Mouse (Mus musculus) heart, postnatal 0 days (tissue): ENCODE data around the gene Prg2. TPM values are rescaled to one million over a fixed set of nuclear protein-coding genes. Genes with fewer than 3 reads are reported as not detected.

Experiments used
- ATAC-seq: fragments of 200-750 bp; cut with Nextera tagmentation; 2 replicates; pipeline ENCODE4 v1.8.0; 2017; ENCODE audit warnings: low read depth, moderate number of reproducible peaks, moderate library complexity; ENCODE audit not compliant: insufficient read depth
- DNase-seq: peaks from one replicate; pipeline ENCODE4 v3.0.0-alpha.2; 2016; ENCODE audit warnings: low spot score
- H3K27ac ChIP-seq: fragments of 300-500 bp; sonication (generic); 2 replicates; pipeline ENCODE4 v1.5.1; 2014; ENCODE audit warnings: low read depth, mild to moderate bottlenecking
- H3K27me3 ChIP-seq: fragments of 300-500 bp; sonication (generic); 2 replicates; pipeline ENCODE4 v1.6.1; 2014; ENCODE audit warnings: low read length, mixed read lengths; ENCODE audit not compliant: control insufficient read depth, insufficient read depth
- H3K36me3 ChIP-seq: fragments of 300-500 bp; sonication (generic); replicated peaks from 2 replicates; pipeline ENCODE4 v1.6.1; 2014; ENCODE audit warnings: low read length, mixed read lengths; ENCODE audit not compliant: control insufficient read depth, insufficient read depth
- H3K4me1 ChIP-seq: fragments of 300-500 bp; sonication (generic); 2 replicates; pipeline ENCODE4 v1.6.1; 2014; ENCODE audit warnings: antibody characterized with exemption; ENCODE audit not compliant: control insufficient read depth, insufficient read depth
- H3K4me2 ChIP-seq: fragments of 300-500 bp; sonication (generic); 2 replicates; pipeline ENCODE4 v1.6.1; 2014; ENCODE audit warnings: low read depth, mild to moderate bottlenecking, low read length, moderate library complexity
- H3K4me3 ChIP-seq: fragments of 300-500 bp; sonication (generic); 2 replicates; pipeline ENCODE4 v1.5.1; 2014; ENCODE audit warnings: low read depth, low read length
- H3K9ac ChIP-seq: fragments of 300-500 bp; sonication (generic); replicated peaks from 2 replicates; pipeline ENCODE4 v1.6.1; 2014; ENCODE audit warnings: low read depth, low read length, mixed read lengths
- H3K9me3 ChIP-seq: fragments of 300-500 bp; sonication (generic); replicated peaks from 2 replicates; pipeline ENCODE4 v1.6.1; 2016; ENCODE audit warnings: low read length; ENCODE audit not compliant: control insufficient read depth
- CTCF ChIP-seq: IDR thresholded peaks from 2 replicates; pipeline ENCODE4 v1.5.1; 2016; ENCODE audit warnings: antibody characterized with exemption, control low read depth, low read depth
- EP300 ChIP-seq: IDR thresholded peaks from 2 replicates; pipeline ENCODE4 v1.6.1; 2016; ENCODE audit warnings: antibody characterized with exemption, low read depth
- WGBS: fragments of 180-500 bp; shearing (Covaris S2); extraction: QIAGEN DNeasy Blood & Tissue Kit; methylation state at CpG from one replicate; pipeline ENCODE4 v1.1.7; 2014; 5-methylcytosine and 5-hydroxymethylcytosine counted together
- polyA plus RNA-seq: library from polyadenylated mRNA; unstranded; fragments of >200 nt; fragmentation: Nextera tagmentation; extraction: Ambion mirVana; gene quantifications from 2 replicates; pipeline ENCODE4 v1.2.1, GENCODE M21; 2015
- total RNA-seq: library from RNA; depleted of rRNA; stranded (reverse); fragments of >200 nt; gene quantifications from 2 replicates; pipeline ENCODE4 v1.2.3, GENCODE M21; 2014; ENCODE audit warnings: low replicate concordance

The Prg2 gene
- total and polyA plus RNA-seq, 2 experiments from 2014 or later, result not detected

DNA sequence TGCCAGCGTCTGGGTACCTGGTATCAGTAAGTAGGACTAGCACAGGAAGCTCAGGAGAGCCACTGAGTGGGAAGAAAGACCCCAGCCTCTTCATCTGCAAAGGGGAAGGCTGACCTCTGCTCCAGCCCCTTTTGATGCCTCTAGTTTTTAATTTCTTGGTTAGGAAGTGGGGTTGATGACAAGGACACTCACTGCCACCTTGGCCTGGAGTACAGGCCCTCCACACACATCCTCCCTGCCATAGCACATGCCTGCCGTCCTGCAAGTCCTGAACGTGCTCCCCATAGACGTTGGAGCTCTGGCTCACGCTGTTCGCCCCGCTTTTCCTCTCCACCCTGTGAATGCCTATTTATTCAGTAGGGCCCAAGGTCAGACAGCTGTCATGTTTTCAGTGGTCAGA, 26.3 kb downstream of the Prg2 start:
- Histone ChIP-seq H3K27ac (no peak overlapping the region), H3K9ac (no peak overlapping the region), H3K27me3 (no peaks in the 10 kb centered on the region), H3K9me3 (no peaks in the 10 kb centered on the region), H3K36me3 (no peaks in the 10 kb centered on the region), H3K4me2 (no peak overlapping the region), H3K4me3 (no peak overlapping the region), H3K4me1 (0 out of 2 replicates have a peak, but pooled peaks cover 9% of the 10 kb centered on the region)
- TF ChIP-seq CTCF (no peak), EP300 (no peak)
- ATAC-seq (no peak), DNase-seq (no peak)
- WGBS, result 56% methylated on average over 7 of the region's 7 CpGs

DNA sequence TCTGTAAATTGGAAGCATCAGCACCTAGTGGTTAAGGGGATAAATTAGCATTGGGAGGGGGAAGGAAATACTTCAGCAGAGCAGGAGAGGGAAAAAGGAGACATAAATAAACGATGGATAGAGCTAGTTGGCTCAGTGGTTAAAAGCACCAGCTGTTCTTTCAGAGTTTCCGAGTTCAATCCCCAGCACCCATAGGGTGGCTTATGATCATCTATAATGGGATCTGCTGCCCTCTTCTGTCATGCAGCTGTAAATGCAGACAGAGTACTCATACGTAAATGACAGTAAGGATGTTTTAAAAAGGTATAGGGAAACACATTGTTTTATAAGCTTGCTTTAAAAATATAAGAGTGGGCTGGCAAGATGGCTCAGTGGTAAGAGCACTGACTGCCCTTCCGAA, 27.5 kb downstream of the Prg2 start:
- ATAC-seq, result no peak
- H3K4me1 ChIP-seq, result peaks cover 18% of the 10 kb centered on the region

DNA sequence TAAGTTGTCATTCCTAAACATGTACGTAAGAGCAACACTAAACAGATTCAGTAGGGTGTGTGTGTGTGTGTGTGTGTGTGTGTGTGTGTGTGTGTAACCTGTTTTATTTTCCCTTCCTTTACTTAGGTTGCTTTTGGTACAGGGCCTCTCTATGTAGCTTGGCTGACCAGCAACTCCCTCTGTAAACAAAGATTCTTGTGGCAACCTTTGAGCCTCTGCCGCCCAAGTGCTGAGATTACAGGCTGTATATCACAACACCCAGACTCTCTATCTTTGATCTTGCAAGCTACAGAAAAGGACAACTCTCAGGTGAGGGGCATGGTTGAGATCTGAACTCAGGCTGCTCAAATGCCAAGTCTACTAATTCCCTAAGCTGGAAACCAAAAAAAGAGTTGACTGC, 29.0 kb downstream of the Prg2 start:
- 85% methylated on average over 2 of the region's 2 CpGs for WGBS
- no peak overlapping the region for H3K4me3 ChIP-seq
- no peak for TF ChIP-seq CTCF
- TF ChIP-seq EP300, result no peak
- no peak overlapping the region for H3K27ac ChIP-seq
- H3K4me2 ChIP-seq, result no peak overlapping the region
- no peak overlapping the region for H3K9ac ChIP-seq
- H3K27me3 ChIP-seq, result no peaks in the 10 kb centered on the region
- no peaks in the 10 kb centered on the region for H3K9me3 ChIP-seq
- peaks cover 13% of the 10 kb centered on the region for H3K4me1 ChIP-seq
- ATAC-seq, result no peak
- DNase-seq, result no peak
- H3K36me3 ChIP-seq, result no peaks in the 10 kb centered on the region

More for the DNA sequence above, 27.5 kb downstream of the Prg2 start:
- Histone ChIP-seq H3K27ac (no peak overlapping the region), H3K4me2 (no peak overlapping the region), H3K9ac (no peak overlapping the region), H3K27me3 (no peaks in the 10 kb centered on the region), H3K9me3 (no peaks in the 10 kb centered on the region), H3K4me3 (no peak overlapping the region), H3K36me3 (no peaks in the 10 kb centered on the region)
- 29% methylated on average over 4 of the region's 4 CpGs for WGBS
- DNase-seq, result no peak
- TF ChIP-seq EP300 (no peak), CTCF (peak; percentile 63)

DNA sequence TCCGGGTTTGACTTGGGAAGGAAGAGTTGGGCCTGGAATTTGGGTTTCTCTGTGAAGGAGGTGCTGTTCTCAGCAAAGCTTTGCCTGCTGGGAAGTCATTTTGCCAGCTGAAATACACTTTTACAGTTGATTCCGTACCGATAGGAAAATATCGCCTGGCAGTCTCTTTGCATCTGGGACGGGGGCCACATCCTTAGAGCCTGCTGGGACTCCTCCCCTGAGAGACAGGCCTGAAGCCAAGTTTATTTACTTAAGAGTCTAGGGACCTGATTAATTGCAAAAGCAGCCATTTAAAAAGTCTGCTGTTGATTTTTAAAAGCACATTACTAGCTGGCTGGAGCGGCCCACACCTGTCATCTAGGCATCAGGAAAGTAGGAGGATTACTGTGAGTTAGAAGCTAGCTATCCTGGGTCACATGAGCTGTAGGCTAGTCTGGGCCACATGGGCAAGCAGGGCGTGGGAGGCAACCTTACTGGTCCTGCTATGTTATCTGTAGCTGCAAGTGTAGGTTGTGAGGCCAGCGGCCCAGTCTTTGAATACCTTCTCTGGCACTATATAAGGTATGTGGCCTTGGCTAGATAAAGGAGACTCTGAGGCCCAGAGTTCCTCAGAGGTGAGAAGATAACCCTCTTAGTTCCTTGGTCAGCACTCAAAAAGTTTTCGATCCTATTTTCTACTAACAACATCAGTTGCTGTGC, 31.8 kb downstream of the Prg2 start:
- peak overlapping the region; percentile 31; the same call in 1 of the 2 replicates for H3K27ac ChIP-seq
- H3K4me2 ChIP-seq, result no peak overlapping the region
- H3K27me3 ChIP-seq, result no peaks in the 10 kb centered on the region
- TF ChIP-seq CTCF (no peak), EP300 (no peak)
- peaks cover 18% of the 10 kb centered on the region for H3K4me1 ChIP-seq
- H3K4me3 ChIP-seq, result no peak overlapping the region
- DNase-seq, result no peak
- H3K9me3 ChIP-seq, result no peaks in the 10 kb centered on the region
- 0 out of 2 replicates have a peak, but pooled peaks have one; percentile 18 for ATAC-seq
- no peaks in the 10 kb centered on the region for H3K36me3 ChIP-seq
- WGBS, result 40% methylated on average over 9 of the region's 9 CpGs
- H3K9ac ChIP-seq, result no peak overlapping the region

DNA sequence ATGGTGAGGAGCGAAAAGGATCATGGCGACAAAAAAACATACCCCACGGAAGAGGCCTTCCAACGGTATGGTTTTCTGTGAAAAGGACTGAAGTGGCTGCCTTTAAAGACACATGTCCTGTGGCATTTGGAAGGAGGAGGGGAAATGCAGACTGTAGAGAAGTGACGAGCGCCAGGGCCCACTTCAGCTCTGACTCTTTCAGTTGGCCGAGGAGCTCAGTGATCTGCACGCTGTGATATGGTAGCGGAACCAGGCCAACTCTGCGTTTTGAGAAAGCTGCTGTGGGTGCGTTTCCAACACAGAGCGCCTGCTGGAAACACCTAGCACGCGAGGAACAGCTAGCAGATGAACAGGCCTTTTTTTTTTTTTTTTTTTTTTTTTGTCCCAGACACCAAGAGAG, 32.4 kb downstream of the Prg2 start:
- Histone ChIP-seq H3K4me3 (no peak overlapping the region), H3K9ac (no peak overlapping the region), H3K27me3 (no peaks in the 10 kb centered on the region), H3K4me1 (peaks cover 18% of the 10 kb centered on the region), H3K9me3 (no peaks in the 10 kb centered on the region), H3K27ac (no peak overlapping the region), H3K36me3 (no peaks in the 10 kb centered on the region), H3K4me2 (no peak overlapping the region)
- TF ChIP-seq CTCF (no peak), EP300 (no peak)
- peak; percentile 27 for DNase-seq
- 52% methylated on average over 14 of the region's 14 CpGs for WGBS
- peak; percentile 36; the same call in 1 of the 2 replicates for ATAC-seq
